Mouse (Mus musculus) kidney, adult 2 months (tissue): ENCODE results near the gene Commd7. TPM values are rescaled to one million over a fixed set of nuclear protein-coding genes. Genes with fewer than 3 reads are reported as not detected.

Experiments used
- DNase-seq: peaks from one replicate; pipeline ENCODE4 v3.0.0; 2021
- H3K27ac ChIP-seq: fragments of 200-500 bp; 2 replicates; pipeline ENCODE4 v1.5.1; 2012; ENCODE audit warnings: low read depth, low read length, control low read depth, inconsistent platforms; ENCODE audit not compliant: insufficient read depth
- H3K27me3 ChIP-seq: fragments of 200-500 bp; replicated peaks from 2 replicates; pipeline ENCODE4 v1.6.1; 2012; ENCODE audit warnings: mild to moderate bottlenecking, moderate library complexity, low read length, inconsistent platforms; ENCODE audit not compliant: control insufficient read depth, insufficient read depth
- H3K36me3 ChIP-seq: fragments of 200-500 bp; 2 replicates; pipeline ENCODE4 v1.6.1; 2012; ENCODE audit warnings: mild to moderate bottlenecking, moderate library complexity, low read length, inconsistent platforms; ENCODE audit not compliant: control insufficient read depth, insufficient read depth
- H3K4me1 ChIP-seq: fragments of 200-500 bp; 2 replicates; pipeline ENCODE4 v1.6.1; 2011; ENCODE audit warnings: low read length; ENCODE audit not compliant: control insufficient read depth, insufficient read depth
- H3K4me3 ChIP-seq: fragments of 200-500 bp; 2 replicates; pipeline ENCODE4 v1.5.1; 2011; ENCODE audit warnings: mild to moderate bottlenecking, low read depth, low read length, control low read depth; ENCODE audit not compliant: insufficient read depth
- CTCF ChIP-seq: fragments of 200-500 bp; conservative IDR thresholded peaks from 2 replicates; pipeline ENCODE4 v1.5.1; 2011; ENCODE audit warnings: low read depth, mild to moderate bottlenecking, control low read depth, low read length, moderate library complexity, mixed read lengths; ENCODE audit not compliant: insufficient read depth, insufficient read length
- POLR2A ChIP-seq: fragments of 200-500 bp; IDR thresholded peaks from one replicate; pipeline ENCODE4 v1.6.1; 2011; ENCODE audit warnings: low read depth, low read length, control low read depth
- WGBS: fragments of 180-500 bp; shearing (Covaris S2); methylation state at CpG from one replicate; pipeline ENCODE4 v1.1.7; 2018; 5-methylcytosine and 5-hydroxymethylcytosine counted together
- polyA plus RNA-seq: library from polyadenylated mRNA; depleted of rRNA; stranded (reverse); fragments of >200 nt; gene quantifications from 2 replicates; pipeline ENCODE4 v1.2.3, GENCODE M21; 2012

Gene Commd7
- polyA plus RNA-seq, 1 experiment: 22.3 TPM

GRCm38 (mm10) chr2:153581416-153581815 lies 51.2 kb downstream of the Commd7 start:
- DNase-seq: no peak
- no peaks in the 10 kb centered on the region for H3K36me3 ChIP-seq
- H3K27ac ChIP-seq: no peak overlapping the region
- H3K4me1 ChIP-seq: no peaks in the 10 kb centered on the region
- no peak overlapping the region for H3K4me3 ChIP-seq
- no peaks in the 10 kb centered on the region for H3K27me3 ChIP-seq
- 80% methylated on average over 7 of the region's 7 CpGs for WGBS
- TF ChIP-seq POLR2A: no peak
- no peak for TF ChIP-seq CTCF

GRCm38 (mm10) chr2:153580458-153580985 lies 52.1 kb downstream of the Commd7 start:
- 66% methylated on average over 4 of the region's 4 CpGs for WGBS
- Histone ChIP-seq H3K36me3 (no peaks in the 10 kb centered on the region), H3K4me1 (no peaks in the 10 kb centered on the region), H3K4me3 (no peak overlapping the region), H3K27ac (no peak overlapping the region), H3K27me3 (no peaks in the 10 kb centered on the region)
- peak; percentile 22 for DNase-seq
- no peak for TF ChIP-seq POLR2A
- TF ChIP-seq CTCF: no peak

GRCm38 (mm10) chr2:153580042-153580441 lies 52.5 kb downstream of the Commd7 start:
- no peak for DNase-seq
- TF ChIP-seq CTCF (no peak), POLR2A (no peak)
- Histone ChIP-seq H3K27me3 (no peaks in the 10 kb centered on the region), H3K4me1 (no peaks in the 10 kb centered on the region), H3K4me3 (no peak overlapping the region), H3K27ac (no peak overlapping the region), H3K36me3 (no peaks in the 10 kb centered on the region)
- whole genome bisulfite sequencing: 96% methylated on average over 3 of the region's 3 CpGs

- Histone ChIP-seq H3K4me3 (no peak overlapping the region), H3K27me3 (no peaks in the 10 kb centered on the region), H3K4me1 (no peaks in the 10 kb centered on the region), H3K36me3 (no peaks in the 10 kb centered on the region), H3K27ac (no peak overlapping the region)
- TF ChIP-seq CTCF (no peak), POLR2A (no peak)
- no peak for DNase-seq
- 74% methylated on average over 4 of the region's 4 CpGs for WGBS
Observed at GRCm38 (mm10) chr2:153577122-153577521, 55.5 kb downstream of the Commd7 start.

GRCm38 (mm10) chr2:153576150-153576549 lies 56.4 kb downstream of the Commd7 start:
- TF ChIP-seq POLR2A: no peak
- 88% methylated on average over 3 of the region's 3 CpGs for WGBS
- no peak for DNase-seq
- H3K4me3 ChIP-seq: no peak overlapping the region
- no peaks in the 10 kb centered on the region for H3K4me1 ChIP-seq
- no peak overlapping the region for H3K27ac ChIP-seq
- H3K27me3 ChIP-seq: no peaks in the 10 kb centered on the region
- H3K36me3 ChIP-seq: no peaks in the 10 kb centered on the region

- Histone ChIP-seq H3K27ac (no peak overlapping the region), H3K4me1 (no peaks in the 10 kb centered on the region), H3K4me3 (no peak overlapping the region), H3K36me3 (no peaks in the 10 kb centered on the region), H3K27me3 (no peaks in the 10 kb centered on the region)
- DNase-seq: no peak
- 65% methylated on average over 6 of the region's 6 CpGs for WGBS
- TF ChIP-seq CTCF (no peak), POLR2A (no peak)
Observed at GRCm38 (mm10) chr2:153575554-153575953, 57.0 kb downstream of the Commd7 start.

GRCm38 (mm10) chr2:153573101-153573500 lies 59.5 kb downstream of the Commd7 start:
- no peak overlapping the region for H3K4me3 ChIP-seq
- no peaks in the 10 kb centered on the region for H3K27me3 ChIP-seq
- 92% methylated on average over 9 of the region's 9 CpGs for WGBS
- TF ChIP-seq POLR2A (no peak), CTCF (no peak)
- H3K27ac ChIP-seq: no peak overlapping the region
- H3K36me3 ChIP-seq: no peaks in the 10 kb centered on the region
- no peak for DNase-seq
- H3K4me1 ChIP-seq: no peaks in the 10 kb centered on the region

GRCm38 (mm10) chr2:153568541-153568940 lies 64.0 kb downstream of the Commd7 start:
- no peak for DNase-seq
- TF ChIP-seq CTCF (no peak), POLR2A (no peak)
- H3K27me3 ChIP-seq: no peaks in the 10 kb centered on the region
- WGBS: 95% methylated on average over 6 of the region's 6 CpGs
- no peak overlapping the region for H3K27ac ChIP-seq
- no peaks in the 10 kb centered on the region for H3K36me3 ChIP-seq
- no peak overlapping the region for H3K4me3 ChIP-seq
- H3K4me1 ChIP-seq: no peaks in the 10 kb centered on the region
